Mouse (Mus musculus) CD8-positive naive resting alpha-beta T cell, adult 2 months (primary cell): Measurements from ENCODE around the gene Ift140.

Experiments
- DNase-seq, 2 experiments: peaks; one replicate each; pipeline ENCODE4 v3.0.0; 2022; ENCODE audit warnings: low read depth in 2 of 2, low spot score in 2 of 2

Ift140 gene

GRCm38 (mm10) chr17:25076906-25077305, 61.0 kb downstream of the Ift140 start:
- DNase-seq, result no peak

- DNase-seq, result no peak
Measured at GRCm38 (mm10) chr17:25077771-25078372, 62.0 kb downstream of the Ift140 start.

DNA sequence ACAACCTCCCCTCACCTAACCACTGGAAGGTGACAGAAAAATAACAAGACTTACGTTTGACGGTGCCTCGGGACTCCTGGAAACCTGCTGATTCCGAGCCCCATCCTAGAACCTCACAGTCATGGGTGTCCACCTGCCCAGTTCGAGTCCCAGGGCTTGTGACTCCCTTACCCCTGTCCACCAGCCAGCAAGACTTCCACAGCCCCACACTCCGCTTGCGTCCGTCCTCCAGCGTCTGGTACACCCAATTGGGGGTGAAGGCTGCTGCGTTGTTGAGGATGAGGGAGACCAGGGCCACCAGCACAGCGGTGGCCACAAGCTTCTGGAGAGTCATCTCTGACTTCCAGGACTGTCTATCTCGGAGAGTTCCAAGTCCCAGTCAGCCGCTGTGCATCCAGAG, 64.3 kb downstream of the Ift140 start:
- no peak for DNase-seq

DNA sequence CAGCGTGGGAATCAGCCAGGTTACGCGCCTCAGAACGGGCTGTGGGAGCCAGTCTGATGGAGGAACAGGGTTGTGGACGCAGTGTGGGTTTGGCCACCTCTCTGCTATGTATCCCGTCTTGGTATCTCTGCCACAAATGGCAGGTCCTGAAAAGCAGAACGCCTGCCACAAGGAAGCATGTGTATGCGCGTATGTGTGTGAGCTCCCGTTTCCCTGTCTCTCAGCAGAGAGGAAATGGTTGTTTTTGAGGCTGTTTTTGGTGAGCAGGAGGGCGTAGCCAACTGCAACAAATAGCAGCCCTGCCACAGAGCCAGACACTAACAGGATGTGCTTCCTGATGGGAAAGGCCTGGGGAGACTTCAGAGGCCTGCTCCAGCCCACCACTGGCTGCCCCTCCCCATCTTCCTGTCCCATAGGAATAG, 65.1 kb downstream of the Ift140 start:
- DNase-seq, result no peak

- no peak for DNase-seq
Measured at GRCm38 (mm10) chr17:25082081-25082847, 66.4 kb downstream of the Ift140 start.

DNA sequence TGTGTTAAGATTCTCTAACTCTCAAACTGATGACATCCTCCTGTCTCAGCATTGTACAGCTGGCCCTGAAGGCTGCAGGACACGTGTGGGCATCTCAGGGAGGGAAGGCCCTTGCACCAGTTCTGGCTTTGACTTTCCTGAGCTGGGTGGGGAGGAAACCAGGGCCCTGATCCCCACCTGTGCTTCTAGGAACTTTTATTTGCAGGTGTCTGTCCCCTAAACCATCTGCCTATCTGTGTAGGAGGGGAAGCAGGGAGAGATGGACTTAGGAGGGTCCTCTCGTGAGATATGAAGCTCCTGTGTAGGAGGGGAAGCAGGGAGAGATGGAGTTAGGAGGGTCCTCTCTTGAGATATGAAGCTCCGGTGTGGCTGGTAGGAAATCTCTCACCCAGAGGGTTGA, 67.0 kb downstream of the Ift140 start:
- DNase-seq, result no peak

DNA sequence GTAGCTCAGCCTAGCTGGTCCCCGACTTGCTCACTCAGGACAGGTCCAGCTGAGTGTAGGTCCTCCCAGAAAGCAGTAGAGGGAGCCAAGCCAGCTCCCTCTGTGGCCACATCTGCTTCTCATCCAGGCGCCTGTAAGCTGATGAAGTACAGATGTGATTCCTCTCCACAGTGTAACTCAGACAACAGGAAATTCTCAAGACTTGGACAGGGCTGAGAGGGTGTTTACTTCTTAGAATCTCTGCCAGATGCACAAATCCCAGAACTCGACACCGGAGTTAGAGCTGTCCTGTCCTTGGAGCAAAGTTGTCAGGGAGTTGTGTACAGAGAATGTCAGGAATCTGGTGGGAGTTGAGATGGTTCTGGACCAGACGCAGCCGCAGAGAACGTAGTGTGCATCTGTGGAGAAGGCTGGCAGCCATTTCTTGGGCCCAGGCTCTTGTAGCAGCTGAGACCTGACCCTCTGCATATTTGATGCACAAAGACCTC, 67.6 kb downstream of the Ift140 start, which contains the start of gene Tmem204:
TSS of gene Tmem204 (minus strand) at position 148 of the 488 bp plus-strand sequence.
- DNase-seq, result no peak

DNA sequence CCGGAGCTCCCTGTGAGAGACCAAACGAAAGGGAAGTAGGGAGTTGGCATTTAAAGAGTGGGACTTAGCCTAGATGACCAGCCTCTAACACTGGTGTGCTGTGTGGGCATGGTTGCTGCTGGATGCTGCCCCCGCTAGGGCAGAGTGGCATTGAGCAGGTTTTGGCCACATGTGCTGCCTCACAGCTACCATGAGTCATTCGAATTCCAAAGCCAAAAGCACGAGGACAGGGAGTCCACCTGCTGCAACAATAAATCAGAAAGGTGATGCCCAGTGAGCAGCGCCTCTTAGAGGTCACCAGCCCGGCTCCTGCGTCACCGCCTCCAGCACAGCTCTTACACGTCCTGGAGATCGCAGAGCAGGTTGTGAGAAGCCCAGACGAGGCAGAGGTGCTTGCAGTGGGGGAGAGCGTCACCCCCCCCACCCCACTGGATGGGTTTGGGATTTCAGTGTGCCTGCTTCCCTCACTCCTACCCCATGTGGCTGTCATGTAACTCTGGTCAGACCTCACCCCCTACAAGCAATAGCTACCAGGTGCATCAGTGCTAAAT, 69.0 kb downstream of the Ift140 start:
- DNase-seq, result no peak

- no peak for DNase-seq
Measured at GRCm38 (mm10) chr17:25086724-25087123, 70.8 kb downstream of the Ift140 start.

GRCm38 (mm10) chr17:25089158-25089557, 73.3 kb downstream of the Ift140 start:
- no peak for DNase-seq

DNA sequence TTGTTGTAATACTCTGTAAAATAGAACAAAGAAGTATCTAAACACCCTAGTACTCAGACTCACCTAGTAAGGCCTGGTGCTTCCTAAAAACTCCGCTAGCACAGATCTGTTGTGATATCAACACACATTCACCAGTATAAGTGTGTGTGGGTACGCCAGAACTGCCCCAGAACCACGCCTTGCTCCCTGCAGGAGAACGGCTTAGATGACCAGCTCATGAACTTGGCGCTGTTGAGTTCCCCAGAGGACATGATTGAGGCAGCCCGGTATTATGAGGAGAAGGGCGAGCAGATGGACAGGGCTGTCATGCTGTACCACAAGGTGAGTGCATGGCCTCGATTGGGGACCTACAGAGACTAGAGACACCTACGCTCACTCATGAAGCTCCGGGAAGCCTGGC, 74.6 kb downstream of the Ift140 start:
- DNase-seq, result no peak

DNA sequence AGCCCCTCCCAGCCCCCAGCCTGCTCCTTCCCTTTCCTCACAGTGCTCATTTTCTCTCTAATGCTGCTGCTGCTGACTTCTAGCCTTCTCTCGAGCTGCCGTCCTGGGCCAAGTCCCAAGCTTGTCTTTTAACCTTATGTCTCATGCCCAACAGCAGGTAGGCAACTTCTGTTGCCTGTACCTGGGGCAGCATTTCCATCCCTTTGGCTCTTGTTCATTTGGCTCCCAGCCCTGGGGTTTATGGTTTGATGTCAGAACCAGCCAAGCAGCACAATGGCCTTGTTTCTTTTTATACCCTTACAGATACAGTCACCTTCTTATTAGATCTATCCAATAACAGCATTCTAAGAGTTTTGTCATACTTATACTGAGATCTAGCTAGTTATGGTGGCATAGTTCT, 80.3 kb downstream of the Ift140 start:
- no peak for DNase-seq

DNA sequence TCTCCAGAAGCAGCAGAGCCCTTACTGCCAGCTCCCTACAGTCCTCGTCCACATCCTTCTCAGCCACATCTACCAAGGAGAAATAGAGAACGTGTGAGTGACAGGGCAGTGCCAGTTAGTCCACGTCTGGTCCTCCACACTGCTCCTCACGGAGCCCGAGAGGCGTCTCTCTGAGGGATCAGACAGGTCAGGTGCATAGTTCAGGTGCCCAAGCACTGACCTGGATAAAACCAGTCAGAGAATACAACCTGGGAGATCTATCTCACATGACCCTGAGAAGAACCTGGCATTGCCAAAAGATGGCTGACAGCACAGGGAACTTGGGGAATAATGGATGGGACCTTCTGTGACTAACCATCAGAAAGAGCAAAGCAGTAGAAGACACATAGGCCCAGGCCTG, 84.2 kb downstream of the Ift140 start:
- no peak for DNase-seq

DNA sequence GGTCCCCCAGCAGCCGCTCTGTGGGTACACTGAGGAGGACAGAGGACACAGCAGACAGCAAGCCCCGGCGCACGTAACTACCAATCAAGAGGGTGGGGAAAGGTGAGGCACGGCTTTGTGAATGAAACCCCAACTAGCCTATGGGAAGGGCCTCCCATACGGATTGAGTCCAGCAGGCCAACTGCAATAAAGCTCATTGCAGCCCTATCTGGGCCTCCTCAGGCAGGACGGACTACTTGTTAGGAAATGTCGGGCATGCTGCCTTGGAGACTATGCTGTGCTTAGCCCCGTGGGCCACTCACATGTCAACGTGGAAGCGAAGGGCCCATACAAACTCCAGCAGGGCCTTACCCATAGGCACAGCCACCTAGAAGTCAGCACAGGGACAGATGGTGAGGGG, 85.5 kb downstream of the Ift140 start:
- DNase-seq, result no peak

GRCm38 (mm10) chr17:25107786-25108185, 91.9 kb downstream of the Ift140 start:
- DNase-seq, result no peak

GRCm38 (mm10) chr17:25109578-25109977, 93.7 kb downstream of the Ift140 start:
- no peak for DNase-seq

GRCm38 (mm10) chr17:25110590-25110989, 94.7 kb downstream of the Ift140 start:
- DNase-seq, result no peak

DNA sequence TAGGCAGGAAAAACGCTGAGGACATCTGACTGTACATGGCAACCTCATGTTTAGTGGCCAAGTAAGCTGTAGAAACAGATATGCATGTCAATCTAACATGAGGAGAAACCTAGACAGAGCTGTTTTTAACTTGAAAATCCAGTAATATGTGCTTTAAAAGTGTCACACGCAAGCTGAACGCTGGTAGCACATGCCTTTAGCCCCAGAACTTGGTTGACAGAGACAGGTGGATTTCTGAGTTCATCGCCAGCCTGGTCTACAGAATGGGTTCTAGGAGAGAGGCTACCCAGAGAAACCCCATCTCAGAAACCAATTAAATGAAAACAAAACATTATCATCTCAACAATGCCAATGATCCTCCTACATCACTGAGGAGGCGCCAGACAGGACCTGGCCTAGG, 95.3 kb downstream of the Ift140 start:
- DNase-seq, result no peak

DNA sequence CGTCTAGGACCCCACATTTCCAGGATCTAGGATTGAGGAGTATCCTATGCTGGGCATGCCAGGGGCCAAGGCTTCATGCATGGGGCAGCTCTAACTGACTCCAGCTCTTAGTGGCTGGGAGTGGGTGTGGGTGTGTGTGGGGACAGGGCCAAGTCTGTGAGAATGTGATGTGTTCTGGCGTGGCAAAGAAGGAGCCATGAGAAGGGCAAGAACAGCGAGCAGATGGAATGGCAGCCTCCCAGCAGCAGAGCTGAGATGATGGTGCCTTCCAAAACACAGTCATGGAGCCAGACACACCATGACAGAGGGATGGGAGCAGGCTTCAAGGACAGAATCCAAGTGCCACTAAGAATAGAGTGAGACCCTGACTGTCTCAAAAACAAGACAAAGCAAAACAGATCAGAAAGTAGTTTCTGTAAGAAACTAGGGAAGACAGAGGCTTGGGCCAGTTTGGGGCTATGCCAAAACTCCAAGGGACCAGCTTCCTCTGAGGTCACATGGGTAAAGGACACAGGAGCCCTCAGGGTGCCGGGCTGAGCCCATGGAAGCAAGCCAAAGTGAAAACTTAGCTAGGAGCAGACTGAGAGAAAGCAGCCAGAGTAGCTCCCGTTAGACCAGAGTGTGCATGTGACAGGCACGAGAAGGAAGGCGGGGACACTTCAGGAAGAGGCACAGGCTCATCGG, 96.0 kb downstream of the Ift140 start:
- DNase-seq, result no peak

DNA sequence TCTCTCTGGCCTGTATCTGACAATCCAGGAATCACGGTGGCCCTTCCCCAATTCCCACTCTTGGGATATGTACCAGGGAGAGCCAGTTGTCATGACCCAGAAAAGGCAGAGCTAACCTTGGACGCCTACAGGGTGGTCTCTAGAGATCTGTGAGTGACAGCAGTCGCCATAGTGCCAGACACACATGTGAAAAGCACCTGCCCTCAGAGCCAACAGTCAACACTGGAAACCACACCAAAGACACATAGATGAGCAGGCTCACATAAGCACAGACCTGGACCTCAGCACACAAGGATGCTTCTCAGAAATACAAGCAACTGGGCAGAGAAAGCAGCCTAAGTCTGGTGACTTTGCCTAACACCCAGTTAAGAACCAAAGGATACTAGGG, 96.5 kb downstream of the Ift140 start:
- no peak for DNase-seq

DNA sequence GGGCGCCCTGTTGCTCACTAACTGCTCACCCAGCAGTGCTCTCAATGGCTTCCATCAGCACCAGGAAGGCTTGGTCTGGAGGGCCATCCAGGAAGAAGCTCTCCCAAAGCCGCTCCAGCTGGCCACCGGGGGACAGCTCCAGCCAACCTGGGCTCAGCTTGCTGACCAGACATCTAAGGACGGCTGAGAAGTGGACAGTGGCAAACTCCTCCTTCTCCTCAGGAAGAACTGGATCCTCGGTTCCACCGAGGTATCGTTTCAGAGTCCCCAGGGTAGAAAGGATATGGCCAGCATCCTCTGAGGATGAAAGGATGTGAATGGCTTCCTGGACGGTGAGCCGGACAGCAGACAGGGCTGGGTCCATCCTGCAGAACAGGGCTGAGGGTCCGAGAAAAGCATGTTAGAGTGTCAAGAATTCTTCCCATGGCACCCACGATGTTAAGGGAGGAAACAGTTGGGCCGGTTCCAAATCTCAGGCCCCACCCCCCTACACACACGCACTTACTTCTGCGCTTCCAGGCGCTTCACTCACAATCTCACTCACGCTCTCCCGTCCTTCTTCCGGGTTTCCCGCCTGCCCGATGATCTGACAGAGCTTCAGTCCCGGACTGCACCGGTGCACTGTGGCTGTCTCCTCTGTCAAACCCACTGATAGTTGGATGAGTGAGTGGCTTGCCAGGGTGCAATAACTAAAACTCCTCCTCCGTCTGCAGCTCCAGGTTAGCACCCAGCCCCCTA, 99.2 kb downstream of the Ift140 start:
- DNase-seq, result no peak
